Comparison of ENCODE assay signal across 13 mouse cellular contexts in genomic region chr6:88895943-88896342, GRCm38 (mm10). TPM values are rescaled to one million over a fixed set of nuclear protein-coding genes. Genes with fewer than 3 reads are reported as not detected.
DNase-seq lines count a peak whose midpoint lies in the region; ATAC-seq lines count a peak whose summit lies in the region.
"Had no signal": no experiment of that assay in that cellular context is flagged by ENCODE, and none has a peak within 500 bp of the region (broad histone marks: within the 10 kb centered on the region; RNA-seq: fewer than 3 reads in every experiment).

No protein-coding gene starts in this region.

- intact Hi-C loops in left cerebral cortex, postnatal 25 days (cut with DNase I), result loop anchor here (10.0 kb wide), 1 partner anchor 781 kb away; no protein-coding TSS in a partner anchor

- peak overlapping the region; percentile 68; the same call in 1 of the 2 replicates for H3K4me2 ChIP-seq in midbrain, embryonic 11.5 days
- H3K4me2 ChIP-seq in midbrain, embryonic 15.5 days, result no peak overlapping the region
- H3K4me2 ChIP-seq: hindbrain, embryonic 14.5 days had no signal

- H3K9ac ChIP-seq in midbrain, embryonic 11.5 days (ENCODE audit: low read length), result no peak overlapping the region
- H3K9ac ChIP-seq in midbrain, embryonic 15.5 days, result no peak overlapping the region
- H3K9ac ChIP-seq: hindbrain, embryonic 14.5 days had no signal

- H3K9me3 ChIP-seq in erythroblast, embryonic 14.5 days (ENCODE audit: control insufficient read depth, low read length), result no peaks in the 10 kb centered on the region
- no peaks in the 10 kb centered on the region for H3K9me3 ChIP-seq in midbrain, embryonic 11.5 days (ENCODE audit: control insufficient read depth, low read length)
- no peaks in the 10 kb centered on the region for H3K9me3 ChIP-seq in midbrain, embryonic 15.5 days
- H3K9me3 ChIP-seq in limb, embryonic 10.5 days (replicated peaks), result no peaks in the 10 kb centered on the region
- H3K9me3 ChIP-seq: forebrain, embryonic 12.5 days had no signal

- peaks cover 83% of the 10 kb centered on the region for H3K4me1 ChIP-seq in erythroblast, embryonic 14.5 days (ENCODE audit: control insufficient read depth)
- H3K4me1 ChIP-seq in midbrain, embryonic 11.5 days (ENCODE audit: control insufficient read depth, insufficient read depth, low read length), result peaks cover 12% of the 10 kb centered on the region
- H3K4me1 ChIP-seq in midbrain, embryonic 15.5 days, result peaks cover 5% of the 10 kb centered on the region
- peaks cover 23% of the 10 kb centered on the region for H3K4me1 ChIP-seq in limb, embryonic 10.5 days

- no peaks in the 10 kb centered on the region for H3K27me3 ChIP-seq in erythroblast, embryonic 14.5 days (ENCODE audit: control insufficient read depth)
- no peaks in the 10 kb centered on the region for H3K27me3 ChIP-seq in midbrain, embryonic 11.5 days (ENCODE audit: control insufficient read depth, insufficient read depth, low read length)
- no peaks in the 10 kb centered on the region for H3K27me3 ChIP-seq in midbrain, embryonic 15.5 days (replicated peaks)
- H3K27me3 ChIP-seq in limb, embryonic 10.5 days (ENCODE audit: low read depth, poor library complexity, severe bottlenecking), result no peaks in the 10 kb centered on the region
- H3K27me3 ChIP-seq: forebrain, embryonic 12.5 days had no signal

- no peak for DNase-seq in midbrain, embryonic 11.5 days (ENCODE audit: low spot score, missing footprints)
- DNase-seq in limb, embryonic 10.5 days (ENCODE audit: low spot score), result no peak
- no peak for DNase-seq in left cerebral cortex, postnatal 25 days (ENCODE audit: low spot score in 2 of 2)
- DNase-seq in right cerebral cortex, postnatal 14 days, result no peak
- DNase-seq in urinary bladder, postnatal 10 days (ENCODE audit: low spot score), result no peak
- DNase-seq: cerebellum, adult 9-11 months; gastrocnemius, postnatal 10 days had no signal

- H3K4me3 ChIP-seq in erythroblast, embryonic 14.5 days (replicated peaks), result peak overlapping the region; percentile 93
- no peak overlapping the region for H3K4me3 ChIP-seq in midbrain, embryonic 11.5 days (ENCODE audit: low read depth, low read length)
- no peak overlapping the region for H3K4me3 ChIP-seq in midbrain, embryonic 15.5 days
- H3K4me3 ChIP-seq in limb, embryonic 10.5 days, result peak overlapping the region; percentile 70; the same call in 1 of the 2 replicates

- 91% methylated on average over 6 of the region's 6 CpGs for WGBS in midbrain, embryonic 11.5 days
- WGBS in midbrain, embryonic 15.5 days, result 82% methylated on average over 6 of the region's 6 CpGs
- WGBS in limb, embryonic 10.5 days, result 85% methylated on average over 6 of the region's 6 CpGs

- peaks cover 67% of the 10 kb centered on the region for H3K36me3 ChIP-seq in erythroblast, embryonic 14.5 days (ENCODE audit: control insufficient read depth)
- H3K36me3 ChIP-seq in midbrain, embryonic 11.5 days (ENCODE audit: control insufficient read depth, insufficient read depth, low read length), result peaks cover 40% of the 10 kb centered on the region
- H3K36me3 ChIP-seq in midbrain, embryonic 15.5 days (replicated peaks), result no peaks in the 10 kb centered on the region; the same call in 1 of the 2 replicates
- H3K36me3 ChIP-seq in limb, embryonic 10.5 days, result peaks cover 64% of the 10 kb centered on the region

- H3K27ac ChIP-seq in midbrain, embryonic 11.5 days (ENCODE audit: low read depth, low read length), result no peak overlapping the region
- no peak overlapping the region for H3K27ac ChIP-seq in midbrain, embryonic 15.5 days
- H3K27ac ChIP-seq in limb, embryonic 10.5 days, result no peak overlapping the region
- H3K27ac ChIP-seq: hindbrain, embryonic 14.5 days; macrophage had no signal

- no peak for ATAC-seq in erythroblast, adult 5-6 weeks (replicated peaks; ENCODE audit: low FRiP score, poor library complexity, severe bottlenecking)
- no peak for ATAC-seq in midbrain, embryonic 11.5 days (ENCODE audit: low FRiP score)
- no peak for ATAC-seq in midbrain, embryonic 15.5 days (replicated peaks)

RNA-seq across cellular contexts. Expression of gene Mcm2, which starts 2.6 kb away (rescaled TPM):
- 101 and 128 TPM in 2 replicates for polyA plus RNA-seq in erythroblast, embryonic 14.5 days (2012)
- 30.6 and 34.7 TPM in 2 replicates for total RNA-seq in erythroblast, adult 5-6 weeks (2015; ENCODE audit: low replicate concordance)
- 78.5 and 87.8 TPM in 2 replicates for total RNA-seq in erythroblast, adult 5-6 weeks (2017; ENCODE audit: low replicate concordance)
- polyA plus RNA-seq in midbrain, embryonic 11.5 days (2014; fragmentation: Nextera tagmentation; extraction: Ambion mirVana), result 210 and 212 TPM in 2 replicates
- polyA plus RNA-seq in midbrain, embryonic 15.5 days (2015; fragmentation: Nextera tagmentation; extraction: Ambion mirVana), result 24.7 and 28.8 TPM in 2 replicates
- polyA plus RNA-seq in limb, embryonic 10.5 days (2016; fragmentation: Nextera tagmentation; extraction: Ambion mirVana), result 281 and 283 TPM in 2 replicates
- total RNA-seq in left cerebral cortex, postnatal 25 days (2021), result 1 to 10 TPM; 3.2 to 4.9 TPM

RNA-seq across cellular contexts. Expression of gene Tpra1, which starts 6.1 kb away (rescaled TPM):
- polyA plus RNA-seq in erythroblast, embryonic 14.5 days (2012), result 39.5 and 40.0 TPM in 2 replicates
- total RNA-seq in erythroblast, adult 5-6 weeks (2015; ENCODE audit: low replicate concordance), result 112 and 136 TPM in 2 replicates
- 210 and 272 TPM in 2 replicates for total RNA-seq in erythroblast, adult 5-6 weeks (2017; ENCODE audit: low replicate concordance)
- polyA plus RNA-seq in midbrain, embryonic 11.5 days (2014; fragmentation: Nextera tagmentation; extraction: Ambion mirVana), result 36.9 and 39.6 TPM in 2 replicates
- polyA plus RNA-seq in midbrain, embryonic 15.5 days (2015; fragmentation: Nextera tagmentation; extraction: Ambion mirVana), result 102 and 103 TPM in 2 replicates
- polyA plus RNA-seq in limb, embryonic 10.5 days (2016; fragmentation: Nextera tagmentation; extraction: Ambion mirVana), result 48.7 and 60.3 TPM in 2 replicates
- total RNA-seq in left cerebral cortex, postnatal 25 days (2021), result 10 to 100 TPM; 39.2 to 46.8 TPM

RNA-seq across cellular contexts. Expression of gene Podxl2, which starts 21.1 kb away (rescaled TPM):
- 0.18 and 0.28 TPM in 2 replicates for polyA plus RNA-seq in erythroblast, embryonic 14.5 days (2012)
- total RNA-seq in erythroblast, adult 5-6 weeks (2015; ENCODE audit: low replicate concordance), result not detected in 2 replicates
- not detected in 2 replicates for total RNA-seq in erythroblast, adult 5-6 weeks (2017; ENCODE audit: low replicate concordance)
- 118 and 119 TPM in 2 replicates for polyA plus RNA-seq in midbrain, embryonic 11.5 days (2014; fragmentation: Nextera tagmentation; extraction: Ambion mirVana)
- 697 and 723 TPM in 2 replicates for polyA plus RNA-seq in midbrain, embryonic 15.5 days (2015; fragmentation: Nextera tagmentation; extraction: Ambion mirVana)
- 31.1 and 50.4 TPM in 2 replicates for polyA plus RNA-seq in limb, embryonic 10.5 days (2016; fragmentation: Nextera tagmentation; extraction: Ambion mirVana)
- 100 to 1,000 TPM; 173 to 180 TPM for total RNA-seq in left cerebral cortex, postnatal 25 days (2021)

RNA-seq across cellular contexts. Expression of gene Abtb1, which starts 54.2 kb away (rescaled TPM):
- 21.3 and 21.4 TPM in 2 replicates for polyA plus RNA-seq in erythroblast, embryonic 14.5 days (2012)
- 78.6 and 90.1 TPM in 2 replicates for total RNA-seq in erythroblast, adult 5-6 weeks (2015; ENCODE audit: low replicate concordance)
- total RNA-seq in erythroblast, adult 5-6 weeks (2017; ENCODE audit: low replicate concordance), result 218 and 344 TPM in 2 replicates
- 15.4 and 17.4 TPM in 2 replicates for polyA plus RNA-seq in midbrain, embryonic 11.5 days (2014; fragmentation: Nextera tagmentation; extraction: Ambion mirVana)
- polyA plus RNA-seq in midbrain, embryonic 15.5 days (2015; fragmentation: Nextera tagmentation; extraction: Ambion mirVana), result 40.4 and 42.5 TPM in 2 replicates
- 22.9 and 25.3 TPM in 2 replicates for polyA plus RNA-seq in limb, embryonic 10.5 days (2016; fragmentation: Nextera tagmentation; extraction: Ambion mirVana)
- total RNA-seq in left cerebral cortex, postnatal 25 days (2021), result 10 to 100 TPM; 34.8 to 35.3 TPM

Comparison
In these comparisons a context has a peak if more than half of its experiments do, and no peak if none do; other contexts are left out.
1. H3K4me3 ChIP-seq: peak in erythroblast, embryonic 14.5 days (single experiment) and limb, embryonic 10.5 days (single experiment); none in midbrain, embryonic 11.5 days (single experiment) and midbrain, embryonic 15.5 days (single experiment).
2. RNA of gene Podxl2, which starts 21.1 kb away (polyA plus RNA-seq): 697 to 723 TPM in midbrain, embryonic 15.5 days, 118 to 119 TPM in midbrain, embryonic 11.5 days and 31.1 to 50.4 TPM in limb, embryonic 10.5 days; 0.18 to 0.28 TPM in erythroblast, embryonic 14.5 days; every median in the first group is over 10 times any median in the second.